Mouse (Mus musculus) forebrain, postnatal 0 days (tissue): ENCODE data around the gene Notch1. TPM values are rescaled to one million over a fixed set of nuclear protein-coding genes. Genes with fewer than 3 reads are reported as not detected.
A peak's percentile ranks its signal among the peaks of the same experiment; 100 is the strongest.

ENCODE experiments used
- ATAC-seq: fragments of 200-750 bp; cut with Nextera tagmentation; 2 replicates; pipeline ENCODE4 v1.8.0; 2017; ENCODE audit warnings: mild to moderate bottlenecking, moderate library complexity
- DNase-seq: peaks from one replicate; pipeline ENCODE4 v3.0.0-alpha.2; 2015
- H3K27ac ChIP-seq: fragments of 300-500 bp; sonication (generic); 2 replicates; pipeline ENCODE4 v1.5.1; 2014; ENCODE audit warnings: low read depth, mild to moderate bottlenecking, antibody characterized with exemption, low read length, moderate library complexity, mixed read lengths
- H3K27me3 ChIP-seq: fragments of 300-500 bp; sonication (generic); 2 replicates; pipeline ENCODE4 v1.6.1; 2014; ENCODE audit warnings: mild to moderate bottlenecking, low read length, mixed read lengths; ENCODE audit not compliant: insufficient read depth
- H3K36me3 ChIP-seq: fragments of 300-500 bp; sonication (generic); 2 replicates; pipeline ENCODE4 v1.6.1; 2014; ENCODE audit warnings: mild to moderate bottlenecking, moderate library complexity; ENCODE audit not compliant: insufficient read depth
- H3K4me1 ChIP-seq: fragments of 300-500 bp; sonication (generic); 2 replicates; pipeline ENCODE4 v1.6.1; 2014; ENCODE audit warnings: antibody characterized with exemption; ENCODE audit not compliant: insufficient read depth
- H3K4me2 ChIP-seq: fragments of 300-500 bp; sonication (generic); 2 replicates; pipeline ENCODE4 v1.6.1; 2014; ENCODE audit warnings: low read depth, mild to moderate bottlenecking, moderate library complexity
- H3K4me3 ChIP-seq: fragments of 300-500 bp; sonication (generic); 2 replicates; pipeline ENCODE4 v1.5.1; 2014; ENCODE audit warnings: low read depth, low read length, mixed read lengths
- H3K9ac ChIP-seq: fragments of 300-500 bp; sonication (generic); 2 replicates; pipeline ENCODE4 v1.6.1; 2014; ENCODE audit warnings: mild to moderate bottlenecking
- H3K9me3 ChIP-seq: fragments of 300-500 bp; sonication (generic); 2 replicates; pipeline ENCODE4 v1.6.1; 2016; ENCODE audit warnings: low read length
- CTCF ChIP-seq: sonication (generic); IDR thresholded peaks from 2 replicates; pipeline ENCODE4 v1.5.1; 2016; ENCODE audit warnings: antibody characterized with exemption, control low read depth, low read depth
- WGBS: fragments of 180-500 bp; shearing (Covaris S2); extraction: QIAGEN DNeasy Blood & Tissue Kit; methylation state at CpG from one replicate; pipeline ENCODE4 v1.1.7; 2014; 5-methylcytosine and 5-hydroxymethylcytosine counted together
- polyA plus RNA-seq: library from polyadenylated mRNA; unstranded; fragments of >200 nt; fragmentation: Nextera tagmentation; extraction: Ambion mirVana; gene quantifications from 2 replicates; pipeline ENCODE4 v1.2.1, GENCODE M21; 2015
- total RNA-seq: library from RNA; depleted of rRNA; stranded (reverse); fragments of >200 nt; gene quantifications from 2 replicates; pipeline ENCODE4 v1.2.3, GENCODE M21; 2014

Notch1 gene
- total and polyA plus RNA-seq, 2 experiments from 2014 or later = 6.8 to 38.7 TPM

GRCm38 (mm10) chr2:26519753-26520152 lies 3.3 kb upstream of the Notch1 start:
- WGBS = 91% methylated on average over 6 of the region's 6 CpGs
- Histone ChIP-seq H3K4me1 (no peaks in the 10 kb centered on the region), H3K4me2 (no peak overlapping the region), H3K9me3 (no peaks in the 10 kb centered on the region), H3K9ac (no peak overlapping the region), H3K27me3 (no peaks in the 10 kb centered on the region), H3K27ac (no peak overlapping the region), H3K36me3 (no peaks in the 10 kb centered on the region), H3K4me3 (no peak overlapping the region)
- TF ChIP-seq CTCF = no peak
- no peak for ATAC-seq
- no peak for DNase-seq

DNA sequence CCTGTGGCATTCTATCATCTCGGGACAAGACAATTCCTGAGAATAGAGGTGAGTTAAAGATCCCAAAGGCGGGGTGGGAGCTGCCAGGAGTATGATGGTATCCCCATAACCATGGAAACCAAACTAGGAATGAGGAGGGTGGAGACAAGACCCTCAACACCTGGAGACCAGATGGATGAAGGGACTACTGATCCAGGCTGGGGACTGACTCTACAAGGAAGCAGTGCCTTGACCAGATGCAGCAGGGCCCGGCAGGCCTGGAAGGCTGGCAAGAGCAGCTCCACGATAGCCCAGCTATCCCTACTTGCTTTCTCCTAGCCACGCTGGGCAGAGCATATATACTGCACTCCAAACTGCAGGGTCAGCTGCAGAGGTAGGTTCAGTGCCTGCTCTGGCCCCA lies 524 bp upstream of the Notch1 start:
- DNase-seq (no peak), ATAC-seq (no peak)
- H3K9ac ChIP-seq = no peak overlapping the region
- no peaks in the 10 kb centered on the region for H3K36me3 ChIP-seq
- no peak overlapping the region for H3K27ac ChIP-seq
- H3K9me3 ChIP-seq = no peaks in the 10 kb centered on the region
- TF ChIP-seq CTCF = no peak
- no peaks in the 10 kb centered on the region for H3K4me1 ChIP-seq
- no peaks in the 10 kb centered on the region for H3K27me3 ChIP-seq
- H3K4me3 ChIP-seq = no peak overlapping the region
- no peak overlapping the region for H3K4me2 ChIP-seq
- WGBS = 83% methylated on average over 5 of the region's 5 CpGs

DNA sequence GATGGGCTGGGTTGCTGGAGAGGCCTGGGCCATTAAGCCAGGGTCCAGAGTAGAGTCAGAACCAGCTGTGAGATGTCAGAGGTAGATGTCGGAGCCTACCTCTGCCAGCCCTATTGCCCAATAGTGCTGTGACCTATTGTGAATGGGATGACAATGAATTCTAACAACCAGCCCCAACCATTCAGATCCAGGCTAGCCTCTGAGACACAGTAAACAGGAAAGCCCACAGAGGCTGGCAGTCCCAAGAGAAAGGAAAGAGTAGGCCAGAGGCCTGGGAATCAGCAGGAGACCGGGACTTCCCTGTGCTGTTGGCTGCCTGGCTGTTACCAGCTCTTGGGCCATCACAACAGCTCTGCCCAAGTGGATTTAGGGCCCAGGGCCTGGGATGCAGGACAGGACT lies 1.1 kb downstream of the Notch1 start:
- WGBS = 79% methylated on average over 2 of the region's 2 CpGs
- ATAC-seq (no peak), DNase-seq (no peak)
- no peaks in the 10 kb centered on the region for H3K36me3 ChIP-seq
- H3K9ac ChIP-seq = no peak overlapping the region
- H3K9me3 ChIP-seq = no peaks in the 10 kb centered on the region
- H3K4me1 ChIP-seq = no peaks in the 10 kb centered on the region
- no peak overlapping the region for H3K27ac ChIP-seq
- no peak overlapping the region for H3K4me2 ChIP-seq
- no peak for TF ChIP-seq CTCF
- H3K27me3 ChIP-seq = no peaks in the 10 kb centered on the region
- no peak overlapping the region for H3K4me3 ChIP-seq

DNA sequence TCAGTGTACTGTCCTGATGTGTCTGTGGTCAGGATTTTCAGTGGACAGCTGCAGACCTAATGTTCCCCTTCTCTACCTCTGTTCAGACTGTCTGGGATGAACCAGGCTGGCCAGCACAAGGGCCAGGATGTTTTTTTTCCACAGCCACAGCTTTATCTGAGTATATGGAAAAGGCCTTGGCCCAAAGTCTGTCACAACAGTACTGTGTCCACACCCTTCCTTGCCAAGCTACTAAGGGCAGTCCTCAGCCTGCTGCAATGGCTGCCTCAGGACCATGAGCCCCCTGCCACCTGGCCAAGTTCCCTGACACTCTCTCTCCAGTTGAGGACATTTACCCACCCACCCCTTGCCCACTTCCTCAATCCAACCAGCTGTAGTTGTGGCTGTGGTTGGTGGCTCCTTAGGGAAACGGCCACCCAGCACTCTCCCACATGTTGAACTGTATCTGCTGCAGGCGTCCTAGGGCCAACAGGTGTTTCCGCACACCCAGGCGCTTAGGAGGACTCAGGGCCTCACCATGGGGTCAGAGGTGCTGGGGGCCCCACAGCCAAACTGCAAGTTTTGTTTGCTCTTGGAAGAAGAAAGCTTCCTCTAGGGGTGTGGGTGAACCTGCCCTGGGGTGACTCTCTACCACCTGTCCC lies 3.2 kb downstream of the Notch1 start:
- Histone ChIP-seq H3K36me3 (no peaks in the 10 kb centered on the region), H3K27ac (no peak overlapping the region), H3K4me3 (no peak overlapping the region), H3K9me3 (no peaks in the 10 kb centered on the region), H3K4me2 (no peak overlapping the region), H3K9ac (no peak overlapping the region), H3K27me3 (no peaks in the 10 kb centered on the region), H3K4me1 (no peaks in the 10 kb centered on the region)
- ATAC-seq (no peak), DNase-seq (no peak)
- 88% methylated on average over 4 of the region's 4 CpGs for WGBS
- TF ChIP-seq CTCF = no peak

DNA sequence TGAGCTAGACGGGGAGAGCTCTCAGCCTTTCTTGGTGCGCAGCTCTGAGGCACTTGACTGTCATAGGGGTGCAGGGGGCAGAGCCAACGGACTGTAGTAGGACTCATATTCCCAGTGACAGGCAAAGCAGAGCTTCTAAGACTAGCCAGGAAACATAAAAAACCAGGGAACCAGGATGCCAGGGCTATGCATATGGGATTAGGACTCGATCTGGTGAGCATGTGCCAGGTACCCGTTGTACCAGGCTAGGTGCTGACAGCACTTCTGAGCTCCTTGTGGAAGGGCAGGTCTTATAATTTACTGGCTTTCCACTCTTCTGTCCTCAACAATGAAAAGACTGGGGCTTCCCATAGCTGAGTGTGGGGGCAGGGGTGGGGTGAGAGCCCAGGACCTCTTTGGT lies 7.8 kb downstream of the Notch1 start:
- Histone ChIP-seq H3K4me2 (no peak overlapping the region), H3K4me3 (no peak overlapping the region), H3K9ac (no peak overlapping the region), H3K27me3 (no peaks in the 10 kb centered on the region), H3K9me3 (no peaks in the 10 kb centered on the region), H3K27ac (no peak overlapping the region), H3K4me1 (0 out of 2 replicates have a peak, but pooled peaks cover 3% of the 10 kb centered on the region), H3K36me3 (no peaks in the 10 kb centered on the region)
- WGBS = 74% methylated on average over 5 of the region's 5 CpGs
- DNase-seq (no peak), ATAC-seq (no peak)
- TF ChIP-seq CTCF = no peak

GRCm38 (mm10) chr2:26507961-26508391 lies 8.5 kb downstream of the Notch1 start:
- TF ChIP-seq CTCF = no peak
- H3K9ac ChIP-seq = no peak overlapping the region
- H3K27ac ChIP-seq = peak overlapping the region; percentile 54; the same call in 1 of the 2 replicates
- H3K9me3 ChIP-seq = no peaks in the 10 kb centered on the region
- no peaks in the 10 kb centered on the region for H3K27me3 ChIP-seq
- H3K36me3 ChIP-seq = no peaks in the 10 kb centered on the region
- 20% methylated on average over 6 of the region's 6 CpGs for WGBS
- H3K4me2 ChIP-seq = no peak overlapping the region
- 0 out of 2 replicates have a peak, but pooled peaks cover 4% of the 10 kb centered on the region for H3K4me1 ChIP-seq
- no peak overlapping the region for H3K4me3 ChIP-seq
- DNase-seq = no peak
- ATAC-seq = no peak

- Histone ChIP-seq H3K4me1 (0 out of 2 replicates have a peak, but pooled peaks cover 4% of the 10 kb centered on the region), H3K4me3 (no peak overlapping the region), H3K9me3 (no peaks in the 10 kb centered on the region), H3K9ac (no peak overlapping the region), H3K4me2 (no peak overlapping the region), H3K27me3 (no peaks in the 10 kb centered on the region), H3K36me3 (no peaks in the 10 kb centered on the region), H3K27ac (peak overlapping the region; percentile 50)
- ATAC-seq (no peak), DNase-seq (peak; percentile 64)
- 9% methylated on average over 7 of the region's 7 CpGs for WGBS
- no peak for TF ChIP-seq CTCF
Measured at GRCm38 (mm10) chr2:26507481-26507886, 9.0 kb downstream of the Notch1 start.
